Mouse (Mus musculus): ENCODE measurements around the gene Slc6a16. TPM values are rescaled to one million over a fixed set of nuclear protein-coding genes. Genes with fewer than 3 reads are reported as not detected.

Gene Slc6a16
- polyA plus RNA-seq, 1 experiment from 2014 or later: not detected

DNA sequence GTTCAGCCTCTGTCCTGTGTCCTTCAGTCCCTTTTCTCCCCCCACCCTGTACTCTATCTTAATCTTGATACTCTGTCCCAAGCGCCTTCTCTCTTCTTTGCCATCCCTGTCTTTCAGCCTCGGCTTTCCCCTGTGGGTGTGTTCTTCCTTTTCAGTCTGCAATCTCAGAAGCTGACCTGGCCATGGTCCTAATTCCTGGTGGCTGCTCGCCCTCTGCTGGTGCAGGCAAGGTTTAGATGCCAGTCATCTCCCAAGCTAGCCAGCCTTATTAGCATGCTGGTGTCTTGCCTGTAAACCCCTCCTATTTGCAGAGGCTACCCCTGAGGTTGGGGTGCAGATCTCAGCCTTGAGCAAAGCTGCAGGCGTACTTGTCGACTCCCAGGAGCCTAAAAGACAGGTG lies 42.5 kb upstream of the Slc6a16 start:
- ATAC-seq (peak; percentile 22), DNase-seq (ENCODE audit: low read depth, low spot score) (no peak)
- in situ Hi-C loops (cut with MboI; ENCODE audit: low pct_unique_long_range_greater_than_20kb): no loop called here
- peaks cover 32% of the 10 kb centered on the region for H3K27me3 ChIP-seq
- ChIA-PET CTCF (interaction anchor here (1.0 to 5.1 kb wide), 6 partner anchors 9 to 41 kb away, joined by 4 to 30 read pairs (median 4); no protein-coding TSS in a partner anchor), POLR2A (no interaction called here)
- no peak for TF ChIP-seq CTCF (IDR thresholded peaks at IDR 0.05)

DNA sequence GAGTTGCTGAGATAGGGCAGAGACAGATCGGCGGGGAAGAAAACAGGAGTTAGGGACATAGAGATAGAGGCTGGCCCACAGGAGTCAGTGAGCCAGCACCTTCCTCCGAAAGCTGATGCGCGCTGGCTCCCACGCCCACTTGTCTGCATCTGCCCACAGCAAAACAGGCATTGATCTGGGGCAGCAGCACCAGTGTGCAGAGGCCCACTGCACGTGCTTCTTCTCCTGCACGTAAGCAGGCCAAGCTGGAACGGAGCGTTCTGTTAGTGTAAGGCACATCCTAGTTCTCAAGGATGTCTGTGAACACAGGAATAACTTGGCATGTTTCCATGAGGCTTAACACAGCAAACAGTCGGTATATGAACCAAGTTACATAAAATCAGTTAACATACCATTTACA lies 41.9 kb upstream of the Slc6a16 start:
- peaks cover 29% of the 10 kb centered on the region for H3K27me3 ChIP-seq
- ChIA-PET POLR2A (interaction anchor here (0.6 kb wide), 1 partner anchor 17 kb away, joined by 3 read pairs; the partner anchor contains the start of gene Tead2), CTCF (interaction anchor here (1.0 to 5.1 kb wide), 6 partner anchors 9 to 41 kb away, joined by 4 to 30 read pairs (median 4); no protein-coding TSS in a partner anchor)
- TF ChIP-seq CTCF (IDR thresholded peaks at IDR 0.05): no peak
- ATAC-seq (no peak), DNase-seq (ENCODE audit: low read depth, low spot score) (no peak)
- in situ Hi-C loops (cut with MboI; ENCODE audit: low pct_unique_long_range_greater_than_20kb): no loop called here

- ChIA-PET POLR2A (no interaction called here), CTCF (interaction anchor here (1.0 kb wide), 1 partner anchor 41 kb away, joined by 3 read pairs; no protein-coding TSS in a partner anchor)
- in situ Hi-C loops (cut with MboI; ENCODE audit: low pct_unique_long_range_greater_than_20kb): no loop called here
- peaks cover 19% of the 10 kb centered on the region for H3K27me3 ChIP-seq
- no peak for DNase-seq (ENCODE audit: low read depth, low spot score)
- no peak for ATAC-seq
- TF ChIP-seq CTCF (IDR thresholded peaks at IDR 0.05): no peak
Measured at GRCm38 (mm10) chr7:45202654-45203053, 38.2 kb upstream of the Slc6a16 start.

DNA sequence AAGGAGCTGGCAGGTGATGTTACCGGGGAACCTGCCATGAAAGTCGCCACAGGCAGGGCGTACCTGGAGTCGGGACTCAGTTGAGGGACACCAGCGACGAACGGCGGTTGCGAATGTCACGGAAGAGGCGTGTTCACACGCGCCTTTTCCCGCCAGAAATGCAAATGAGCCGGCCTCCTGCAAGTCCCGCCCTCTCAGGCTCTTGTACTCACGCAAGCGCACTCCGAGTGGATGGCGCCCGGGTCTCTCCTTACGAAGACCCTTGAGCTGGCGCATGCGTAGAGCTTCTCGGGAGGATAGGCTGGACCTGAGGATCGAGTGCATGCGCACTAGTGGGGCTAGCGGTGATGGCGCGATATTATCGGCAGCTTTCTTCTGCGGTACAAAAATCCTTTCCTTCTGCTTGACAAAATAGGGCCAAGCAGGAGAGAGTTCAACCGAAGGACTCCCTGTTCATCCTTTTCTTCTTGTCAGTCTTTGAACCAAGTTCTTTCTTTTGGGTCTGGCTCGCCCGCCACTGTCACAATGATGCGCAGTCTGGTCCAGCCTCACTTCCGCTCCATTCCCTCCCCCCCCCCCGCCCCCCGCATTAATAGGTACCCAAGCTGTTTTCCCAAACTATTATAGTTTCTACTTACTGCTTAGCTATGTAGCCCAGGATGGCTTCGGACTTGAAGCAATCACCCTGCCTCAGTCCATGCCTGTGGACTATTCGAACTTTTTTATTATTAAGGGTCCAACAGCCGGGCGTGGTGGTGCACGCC lies 36.3 kb upstream of the Slc6a16 start, which contains the start of gene Ccdc155:
Gene Ccdc155, minus strand, starts transcription at position 513 of the 764 bp plus-strand sequence.
- DNase-seq (ENCODE audit: low read depth, low spot score) (no peak), ATAC-seq (peak; percentile 12)
- POLR2A ChIA-PET: interaction anchor here (0.7 kb wide), 1 partner anchor 49 kb away, joined by 3 read pairs; no protein-coding TSS in a partner anchor
- H3K27me3 ChIP-seq: peaks cover 19% of the 10 kb centered on the region
- in situ Hi-C loops (cut with MboI; ENCODE audit: low pct_unique_long_range_greater_than_20kb): no loop called here
- no peak for TF ChIP-seq CTCF (IDR thresholded peaks at IDR 0.05)
- CTCF ChIA-PET: interaction anchor here (0.8 kb wide), 1 partner anchor 42 kb away, joined by 4 read pairs; no protein-coding TSS in a partner anchor

GRCm38 (mm10) chr7:45208260-45208659 lies 32.6 kb upstream of the Slc6a16 start:
- peaks cover 14% of the 10 kb centered on the region for H3K27me3 ChIP-seq
- ChIA-PET POLR2A (no interaction called here), CTCF (no interaction called here)
- ATAC-seq (no peak), DNase-seq (ENCODE audit: low read depth, low spot score) (no peak)
- in situ Hi-C loops (cut with MboI; ENCODE audit: low pct_unique_long_range_greater_than_20kb): no loop called here
- no peak for TF ChIP-seq CTCF (IDR thresholded peaks at IDR 0.05)

DNA sequence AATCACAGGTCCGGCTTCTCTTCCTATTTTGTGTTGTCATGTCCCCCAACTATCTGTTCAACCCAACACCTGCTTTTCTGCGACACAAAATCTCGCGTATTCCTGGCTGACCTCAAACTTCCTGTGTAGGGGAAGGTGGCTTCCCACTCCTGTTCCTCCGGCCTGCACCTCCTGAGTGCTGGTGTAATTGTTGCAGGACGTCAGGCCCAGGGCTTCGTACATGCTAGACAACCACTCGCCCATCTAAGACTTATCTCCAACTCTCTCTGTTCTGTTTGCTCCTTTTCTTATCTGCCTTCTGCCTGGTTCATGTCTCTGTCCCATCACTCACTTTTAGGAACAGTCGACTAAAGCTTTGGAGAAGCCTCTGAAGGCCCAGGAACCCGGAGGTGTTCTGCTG lies 29.8 kb upstream of the Slc6a16 start:
- H3K27me3 ChIP-seq: peaks cover 5% of the 10 kb centered on the region
- TF ChIP-seq CTCF (IDR thresholded peaks at IDR 0.05): no peak
- DNase-seq (ENCODE audit: low read depth, low spot score): no peak
- in situ Hi-C loops (cut with MboI; ENCODE audit: low pct_unique_long_range_greater_than_20kb): no loop called here
- POLR2A ChIA-PET: no interaction called here
- ATAC-seq: no peak
- CTCF ChIA-PET: no interaction called here

DNA sequence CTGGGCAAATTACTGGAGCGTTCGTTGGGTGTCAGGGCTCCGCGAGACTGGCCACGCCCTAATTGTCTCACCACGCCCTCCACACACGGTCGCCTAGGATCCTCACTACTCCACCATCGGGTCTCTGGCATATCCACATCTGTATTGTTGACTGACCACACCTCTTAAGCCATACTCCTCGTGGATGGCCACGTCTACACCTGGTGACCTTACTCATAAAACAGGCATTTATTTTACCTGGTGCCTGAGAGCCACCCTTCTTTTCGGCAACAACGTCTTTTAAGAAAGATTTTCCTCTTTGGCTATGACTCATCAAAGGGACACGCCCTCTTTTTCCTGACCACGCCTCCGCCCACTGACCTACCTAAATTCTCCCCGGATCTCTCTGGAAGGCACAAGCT lies 29.0 kb upstream of the Slc6a16 start, which contains the start of gene Dkkl1:
Gene Dkkl1, minus strand, starts transcription at position 297 of the 401 bp plus-strand sequence.
- in situ Hi-C loops (cut with MboI; ENCODE audit: low pct_unique_long_range_greater_than_20kb): no loop called here
- ATAC-seq (no peak), DNase-seq (ENCODE audit: low read depth, low spot score) (no peak)
- CTCF ChIA-PET: no interaction called here
- no peak for TF ChIP-seq CTCF (IDR thresholded peaks at IDR 0.05)
- H3K27me3 ChIP-seq: peaks cover 5% of the 10 kb centered on the region
- POLR2A ChIA-PET: no interaction called here

GRCm38 (mm10) chr7:45212356-45212755 lies 28.5 kb upstream of the Slc6a16 start:
- CTCF ChIA-PET: no interaction called here
- ATAC-seq (no peak), DNase-seq (ENCODE audit: low read depth, low spot score) (no peak)
- POLR2A ChIA-PET: no interaction called here
- in situ Hi-C loops (cut with MboI; ENCODE audit: low pct_unique_long_range_greater_than_20kb): no loop called here
- H3K27me3 ChIP-seq: peaks cover 5% of the 10 kb centered on the region
- no peak for TF ChIP-seq CTCF (IDR thresholded peaks at IDR 0.05)

- in situ Hi-C loops (cut with MboI; ENCODE audit: low pct_unique_long_range_greater_than_20kb): no loop called here
- ChIA-PET CTCF (no interaction called here), POLR2A (no interaction called here)
- no peak for TF ChIP-seq CTCF (IDR thresholded peaks at IDR 0.05)
- peaks cover 5% of the 10 kb centered on the region for H3K27me3 ChIP-seq
- ATAC-seq (no peak), DNase-seq (ENCODE audit: low read depth, low spot score) (no peak)
Measured at GRCm38 (mm10) chr7:45213708-45214107, 27.2 kb upstream of the Slc6a16 start.

DNA sequence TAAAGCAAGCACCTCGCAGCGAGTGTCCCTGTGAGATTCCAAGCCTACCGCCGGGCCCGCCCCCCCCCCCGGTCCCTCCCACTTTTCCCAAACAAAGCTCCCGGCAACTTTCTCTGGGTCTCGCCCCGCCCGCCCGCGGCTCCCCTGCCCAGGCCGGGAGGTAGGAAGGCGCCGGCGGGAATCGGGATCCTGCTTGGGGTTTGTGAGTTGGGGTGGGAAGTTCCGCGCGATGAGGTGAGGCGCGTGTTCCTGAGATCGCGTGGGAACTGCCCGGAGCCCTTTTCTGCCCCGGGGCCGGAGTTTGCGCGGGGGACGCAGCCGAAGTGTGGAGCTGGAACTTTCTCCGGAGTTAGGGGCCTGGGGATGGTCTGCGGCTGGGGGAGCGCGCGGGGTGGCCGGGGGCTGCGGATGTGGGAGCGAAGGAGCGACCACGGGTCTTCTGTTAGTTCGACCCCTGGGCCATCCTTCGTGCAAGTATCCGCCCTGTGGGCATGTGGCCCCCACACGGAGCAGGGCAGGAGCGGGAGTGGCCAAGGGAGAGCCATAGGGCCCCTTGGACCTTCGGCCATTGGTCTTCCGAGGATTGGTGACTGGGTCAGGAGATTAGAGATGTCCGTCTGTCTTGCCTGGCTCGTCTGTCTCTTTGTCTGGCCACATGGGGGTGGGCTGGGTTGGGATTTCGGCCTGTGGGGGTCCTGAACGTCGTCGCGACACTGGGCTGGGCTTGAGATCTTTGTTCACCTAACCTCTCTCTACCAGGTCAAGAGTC lies 25.0 kb upstream of the Slc6a16 start, which contains the start of gene Tead2:
Gene Tead2, plus strand, starts transcription at position 81 of the 769 bp plus-strand sequence.
- peak; percentile 55 for ATAC-seq
- in situ Hi-C loops (cut with MboI; ENCODE audit: low pct_unique_long_range_greater_than_20kb): no loop called here
- no peak for TF ChIP-seq CTCF (IDR thresholded peaks at IDR 0.05)
- ChIA-PET POLR2A (interaction anchor here (0.6 kb wide), 2 partner anchors 17 to 179 kb away, joined by 3 read pairs; no protein-coding TSS in a partner anchor), CTCF (no interaction called here)
- no peak for DNase-seq (ENCODE audit: low read depth, low spot score)
- no peaks in the 10 kb centered on the region for H3K27me3 ChIP-seq
